Mouse (Mus musculus): ENCODE measurements at regions not wholly inside any gene's neighbourhood (a gene's known extent, or its start where the extent isn't known, plus 50 kb on each side); places are given as distances from the start of the nearest gene placed in this dataset.

GRCm38 (mm10) chr3:51118706-51119105 is 105.5 kb upstream of the Noct start:
- TF ChIP-seq CTCF (IDR thresholded peaks at IDR 0.05; ENCODE audit: control insufficient read depth, insufficient read depth, insufficient read length) (no peak), CEBPB (IDR thresholded peaks at IDR 0.05; ENCODE audit: low read depth) (no peak), MYOD1 (IDR thresholded peaks at IDR 0.05; ENCODE audit: control insufficient read depth, insufficient read length, low read depth) (no peak)

DNA sequence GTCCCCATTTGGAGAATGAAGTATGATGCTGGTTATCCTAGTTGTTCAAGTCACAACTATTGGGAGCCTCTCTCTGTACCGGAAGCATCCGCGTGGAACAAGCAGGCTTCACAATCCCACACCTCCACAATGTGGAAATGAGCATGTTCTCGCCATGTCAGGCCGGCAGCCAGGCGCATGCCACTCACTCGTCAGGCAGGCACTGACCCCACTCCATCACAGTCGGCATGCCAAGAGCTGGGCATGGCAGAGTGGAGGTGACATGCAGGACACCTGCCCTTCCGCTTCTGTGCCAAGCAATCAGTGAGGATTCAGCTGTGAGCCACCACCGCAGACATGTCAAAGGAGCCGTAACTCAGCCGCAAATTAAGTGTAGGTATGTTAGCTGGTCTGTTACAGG is 103.7 kb upstream of the Noct start:
- Histone ChIP-seq H3K36me3 (ENCODE audit: control insufficient read depth, insufficient read depth) (no peaks in the 10 kb centered on the region), H3K27me3 (ENCODE audit: control insufficient read depth, insufficient read depth, insufficient read length) (no peaks in the 10 kb centered on the region), H3K79me3 (ENCODE audit: low read depth) (no peaks in the 10 kb centered on the region), H3K79me2 (ENCODE audit: control insufficient read depth, insufficient read depth) (no peaks in the 10 kb centered on the region), H3ac (ENCODE audit: control insufficient read depth, insufficient read length, low read depth) (no peak overlapping the region), H3K4me3 (ENCODE audit: insufficient read depth, poor library complexity, severe bottlenecking) (no peak overlapping the region)
- TF ChIP-seq CEBPB (IDR thresholded peaks at IDR 0.05; ENCODE audit: low read depth) (no peak), USF1 (IDR thresholded peaks at IDR 0.05; ENCODE audit: low read depth) (no peak), MAX (IDR thresholded peaks at IDR 0.05) (no peak), CTCF (IDR thresholded peaks at IDR 0.05; ENCODE audit: control insufficient read depth, insufficient read depth, insufficient read length) (no peak), MYOD1 (IDR thresholded peaks at IDR 0.05; ENCODE audit: control insufficient read depth, insufficient read length, low read depth) (no peak), MYOG (IDR thresholded peaks at IDR 0.05; ENCODE audit: control insufficient read depth, extremely low read depth, insufficient read length) (no peak)

More at GRCm38 (mm10) chr3:51118706-51119105, 105.5 kb upstream of the Noct start:
- Histone ChIP-seq H3K4me3 (ENCODE audit: insufficient read depth, poor library complexity, severe bottlenecking) (no peak overlapping the region), H3K36me3 (ENCODE audit: control insufficient read depth, insufficient read depth) (no peaks in the 10 kb centered on the region), H3K79me3 (ENCODE audit: low read depth) (no peaks in the 10 kb centered on the region), H3K27me3 (ENCODE audit: control insufficient read depth, insufficient read depth, insufficient read length) (no peaks in the 10 kb centered on the region), H3K79me2 (ENCODE audit: control insufficient read depth, insufficient read depth) (no peaks in the 10 kb centered on the region), H3ac (ENCODE audit: control insufficient read depth, insufficient read length, low read depth) (no peak overlapping the region)

GRCm38 (mm10) chr3:51121703-51122540 is 102.3 kb upstream of the Noct start:
- no peaks in the 10 kb centered on the region for H3K79me2 ChIP-seq (ENCODE audit: control insufficient read depth, insufficient read depth)
- H3K36me3 ChIP-seq (ENCODE audit: control insufficient read depth, insufficient read depth): no peaks in the 10 kb centered on the region
- no peak overlapping the region for H3ac ChIP-seq (ENCODE audit: control insufficient read depth, insufficient read length, low read depth)
- no peaks in the 10 kb centered on the region for H3K79me3 ChIP-seq (ENCODE audit: low read depth)
- H3K27me3 ChIP-seq (ENCODE audit: control insufficient read depth, insufficient read depth, insufficient read length): no peaks in the 10 kb centered on the region
- no peak overlapping the region for H3K4me3 ChIP-seq (ENCODE audit: insufficient read depth, poor library complexity, severe bottlenecking)
- TF ChIP-seq FOSL1 (IDR thresholded peaks at IDR 0.05; ENCODE audit: insufficient read depth, low read length, poor library complexity, severe bottlenecking) (no peak), MYOD1 (IDR thresholded peaks at IDR 0.05; ENCODE audit: control insufficient read depth, insufficient read length, low read depth) (no peak), CTCF (IDR thresholded peaks at IDR 0.05; ENCODE audit: control insufficient read depth, insufficient read depth, insufficient read length) (peak; percentile 14)

DNA sequence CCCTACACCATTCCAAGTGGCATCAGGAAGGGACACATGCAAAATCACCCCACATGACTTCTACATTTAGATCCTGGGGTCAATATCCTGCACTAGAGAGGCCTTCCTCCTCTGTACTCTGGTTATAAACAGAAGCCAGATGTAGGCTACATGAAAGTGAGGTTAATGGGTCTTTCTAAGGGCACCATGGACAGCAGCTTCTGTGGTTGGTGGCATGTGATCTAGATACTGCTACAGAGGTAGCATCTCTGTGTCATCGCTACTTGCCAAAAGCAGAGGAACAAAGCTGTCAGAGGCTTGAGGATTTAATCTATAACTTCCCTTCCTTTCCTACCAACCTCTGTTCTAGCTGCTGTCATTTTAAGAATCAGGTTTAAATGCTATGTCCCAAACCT is 101.7 kb upstream of the Noct start:
- no peak overlapping the region for H3K4me3 ChIP-seq (ENCODE audit: insufficient read depth, poor library complexity, severe bottlenecking)
- TF ChIP-seq MYOD1 (IDR thresholded peaks at IDR 0.05; ENCODE audit: control insufficient read depth, insufficient read length, low read depth) (no peak), FOSL1 (IDR thresholded peaks at IDR 0.05; ENCODE audit: insufficient read depth, low read length, poor library complexity, severe bottlenecking) (no peak), MAX (IDR thresholded peaks at IDR 0.05) (no peak), CEBPB (IDR thresholded peaks at IDR 0.05; ENCODE audit: low read depth) (no peak), CTCF (IDR thresholded peaks at IDR 0.05; ENCODE audit: control insufficient read depth, insufficient read depth, insufficient read length) (no peak), MYOG (IDR thresholded peaks at IDR 0.05; ENCODE audit: control insufficient read depth, extremely low read depth, insufficient read length) (no peak), USF1 (IDR thresholded peaks at IDR 0.05; ENCODE audit: low read depth) (no peak)
- H3K27me3 ChIP-seq (ENCODE audit: control insufficient read depth, insufficient read depth, insufficient read length): no peaks in the 10 kb centered on the region
- H3ac ChIP-seq (ENCODE audit: control insufficient read depth, insufficient read length, low read depth): no peak overlapping the region
- no peaks in the 10 kb centered on the region for H3K79me3 ChIP-seq (ENCODE audit: low read depth)
- H3K36me3 ChIP-seq (ENCODE audit: control insufficient read depth, insufficient read depth): no peaks in the 10 kb centered on the region
- H3K79me2 ChIP-seq (ENCODE audit: control insufficient read depth, insufficient read depth): no peaks in the 10 kb centered on the region

- H3ac ChIP-seq (ENCODE audit: control insufficient read depth, insufficient read length, low read depth): no peak overlapping the region
These were observed 96.4 kb upstream of the Noct start for GRCm38 (mm10) chr3:51127875-51128274.

More at GRCm38 (mm10) chr3:51127875-51128274, 96.4 kb upstream of the Noct start:
- no peaks in the 10 kb centered on the region for H3K27me3 ChIP-seq (ENCODE audit: control insufficient read depth, insufficient read depth, insufficient read length)
- no peaks in the 10 kb centered on the region for H3K79me3 ChIP-seq (ENCODE audit: low read depth)
- H3K4me3 ChIP-seq (ENCODE audit: insufficient read depth, poor library complexity, severe bottlenecking): no peak overlapping the region
- H3K79me2 ChIP-seq (ENCODE audit: control insufficient read depth, insufficient read depth): no peaks in the 10 kb centered on the region
- no peak for TF ChIP-seq FOSL1 (IDR thresholded peaks at IDR 0.05; ENCODE audit: insufficient read depth, low read length, poor library complexity, severe bottlenecking)
- no peak for TF ChIP-seq CEBPB (IDR thresholded peaks at IDR 0.05; ENCODE audit: low read depth)
- no peak for TF ChIP-seq MAX (IDR thresholded peaks at IDR 0.05)
- TF ChIP-seq MYOD1 (IDR thresholded peaks at IDR 0.05; ENCODE audit: control insufficient read depth, insufficient read length, low read depth): no peak
- no peak for TF ChIP-seq MYOG (IDR thresholded peaks at IDR 0.05; ENCODE audit: control insufficient read depth, extremely low read depth, insufficient read length)
- TF ChIP-seq CTCF (IDR thresholded peaks at IDR 0.05; ENCODE audit: control insufficient read depth, insufficient read depth, insufficient read length): no peak
- TF ChIP-seq USF1 (IDR thresholded peaks at IDR 0.05; ENCODE audit: low read depth): no peak
- H3K36me3 ChIP-seq (ENCODE audit: control insufficient read depth, insufficient read depth): no peaks in the 10 kb centered on the region
